Mouse (Mus musculus) kidney, embryonic 14.5 days (tissue): ENCODE results near the gene Galntl6. TPM values are rescaled to one million over a fixed set of nuclear protein-coding genes. Genes with fewer than 3 reads are reported as not detected.

Experiments used
- ATAC-seq: fragments of 200-750 bp; cut with Nextera tagmentation; 2 replicates; pipeline ENCODE4 v1.8.0; 2017; ENCODE audit warnings: moderate number of reproducible peaks, mild to moderate bottlenecking, moderate TSS enrichment, moderate library complexity; ENCODE audit not compliant: low FRiP score, low TSS enrichment
- H3K27ac ChIP-seq: fragments of 300-500 bp; sonication (generic); 2 replicates; pipeline ENCODE4 v1.5.1; 2014; ENCODE audit warnings: low read depth, mild to moderate bottlenecking, low read length, moderate library complexity, mixed read lengths
- H3K27me3 ChIP-seq: fragments of 300-500 bp; sonication (generic); 2 replicates; pipeline ENCODE4 v1.6.1; 2014; ENCODE audit warnings: mild to moderate bottlenecking, low read length; ENCODE audit not compliant: control insufficient read depth, insufficient read depth
- H3K36me3 ChIP-seq: fragments of 300-500 bp; sonication (generic); 2 replicates; pipeline ENCODE4 v1.6.1; 2014; ENCODE audit warnings: low read length, mixed read lengths; ENCODE audit not compliant: control insufficient read depth, insufficient read depth
- H3K4me1 ChIP-seq: fragments of 300-500 bp; sonication (generic); 2 replicates; pipeline ENCODE4 v1.6.1; 2014; ENCODE audit warnings: low read length, mixed read lengths; ENCODE audit not compliant: control insufficient read depth, insufficient read depth
- H3K4me2 ChIP-seq: fragments of 300-500 bp; sonication (generic); replicated peaks from 2 replicates; pipeline ENCODE4 v1.6.1; 2014; ENCODE audit warnings: low read depth, mild to moderate bottlenecking, low read length
- H3K4me3 ChIP-seq: fragments of 300-500 bp; sonication (generic); 2 replicates; pipeline ENCODE4 v1.5.1; 2014; ENCODE audit warnings: mild to moderate bottlenecking, low read length
- H3K9ac ChIP-seq: fragments of 300-500 bp; sonication (generic); 2 replicates; pipeline ENCODE4 v1.6.1; 2014; ENCODE audit warnings: low read depth, mild to moderate bottlenecking, low read length, moderate library complexity
- H3K9me3 ChIP-seq: fragments of 300-500 bp; sonication (generic); 2 replicates; pipeline ENCODE4 v1.6.1; 2016; ENCODE audit warnings: low read length; ENCODE audit not compliant: control insufficient read depth
- WGBS: fragments of 180-500 bp; shearing (Covaris S2); extraction: QIAGEN DNeasy Blood & Tissue Kit; methylation state at CpG from one replicate; pipeline ENCODE4 v1.1.7; 2014; 5-methylcytosine and 5-hydroxymethylcytosine counted together
- polyA plus RNA-seq: library from polyadenylated mRNA; unstranded; fragments of >200 nt; fragmentation: Nextera tagmentation; extraction: Ambion mirVana; gene quantifications from 2 replicates; pipeline ENCODE4 v1.2.1, GENCODE M21; 2014

Galntl6 gene
- polyA plus RNA-seq, 1 experiment from 2014 or later: 2.1 TPM

DNA sequence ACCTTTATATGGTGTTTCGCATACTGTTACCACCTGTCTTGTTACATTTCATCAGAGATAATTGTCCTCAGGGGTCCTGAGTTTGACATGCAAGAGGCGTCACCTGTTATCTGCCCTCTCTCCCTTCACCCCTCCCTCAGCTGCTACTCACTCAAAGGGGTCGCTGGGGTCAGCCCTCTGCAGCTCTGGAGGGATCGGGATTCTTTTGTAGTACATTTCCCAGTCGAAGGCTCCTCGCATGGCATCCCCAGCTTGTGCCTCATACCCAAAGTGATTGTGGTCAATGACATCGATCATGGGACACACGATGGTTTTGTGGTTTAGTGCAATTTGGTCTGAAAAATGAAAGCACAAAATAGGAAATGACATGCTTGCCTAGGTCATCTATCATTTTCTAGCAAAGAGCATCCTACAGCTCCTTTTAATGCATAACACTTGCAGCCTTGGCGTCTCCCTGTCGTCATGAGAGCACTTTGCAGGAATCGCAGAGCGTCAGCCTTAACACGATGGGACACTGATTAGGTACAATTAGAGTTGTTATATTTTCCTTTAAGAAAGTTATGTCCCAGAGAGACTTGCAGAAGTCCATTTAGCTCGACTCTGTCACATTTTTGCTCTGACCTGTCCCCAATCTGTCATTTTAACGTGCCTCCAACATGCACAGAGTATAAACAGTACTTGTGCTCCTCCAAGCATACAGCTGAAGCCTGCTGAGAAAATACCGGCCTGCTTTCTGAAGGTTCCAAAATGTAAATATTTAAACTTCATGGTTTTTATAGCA is 954.1 kb downstream of the Galntl6 start:
- H3K27me3 ChIP-seq: no peaks in the 10 kb centered on the region
- no peak for ATAC-seq
- WGBS: 30% methylated on average over 16 of the region's 16 CpGs
- H3K36me3 ChIP-seq: no peaks in the 10 kb centered on the region
- 0 out of 2 replicates have a peak, but pooled peaks cover 4% of the 10 kb centered on the region for H3K4me1 ChIP-seq
- H3K27ac ChIP-seq: no peak overlapping the region
- H3K9ac ChIP-seq: no peak overlapping the region
- H3K4me2 ChIP-seq: no peak overlapping the region
- H3K4me3 ChIP-seq: no peak overlapping the region
- no peaks in the 10 kb centered on the region for H3K9me3 ChIP-seq

DNA sequence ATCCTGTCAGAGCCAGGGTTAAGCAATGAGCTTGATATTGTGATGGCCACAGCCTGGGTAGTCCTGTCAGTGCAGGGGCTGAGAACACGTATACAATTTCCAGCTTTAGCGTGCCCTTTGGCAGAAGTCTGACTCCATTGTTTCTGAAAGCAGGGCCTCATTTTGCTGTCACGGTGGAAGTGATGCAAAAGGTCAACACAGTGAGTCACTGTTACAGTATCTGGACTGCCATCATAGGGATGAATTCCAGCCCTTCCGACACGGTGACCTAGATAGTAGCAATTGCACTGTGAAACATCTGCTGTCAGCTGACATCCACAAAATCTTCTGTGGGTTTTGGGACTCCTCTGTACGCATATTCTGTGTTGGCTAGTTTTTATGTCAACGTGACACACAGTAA is 956.9 kb downstream of the Galntl6 start:
- 79% methylated on average over 7 of the region's 7 CpGs for WGBS
- H3K27me3 ChIP-seq: no peaks in the 10 kb centered on the region
- H3K4me2 ChIP-seq: no peak overlapping the region
- ATAC-seq: no peak
- no peaks in the 10 kb centered on the region for H3K4me1 ChIP-seq
- H3K9ac ChIP-seq: no peak overlapping the region
- H3K9me3 ChIP-seq: no peaks in the 10 kb centered on the region
- H3K36me3 ChIP-seq: no peaks in the 10 kb centered on the region
- H3K27ac ChIP-seq: no peak overlapping the region
- no peak overlapping the region for H3K4me3 ChIP-seq

DNA sequence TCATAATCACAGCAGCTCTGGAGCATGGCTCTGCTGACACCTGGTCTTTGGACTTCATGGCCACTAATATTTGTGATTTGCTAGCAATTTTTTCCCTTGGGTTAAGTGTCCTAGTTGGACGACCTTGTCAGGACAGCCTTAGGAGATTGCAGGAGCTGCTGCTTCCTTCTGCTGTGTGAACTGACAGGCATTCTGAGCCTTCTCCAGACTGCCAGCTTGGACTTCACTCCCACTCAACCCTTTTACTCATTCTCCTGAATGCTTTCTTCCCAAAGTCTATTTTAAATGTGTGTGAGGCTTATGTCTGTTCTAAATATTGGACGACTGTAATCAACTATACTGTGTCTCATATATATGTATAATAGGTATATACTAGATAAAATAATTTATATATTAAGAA is 971.3 kb downstream of the Galntl6 start:
- no peak overlapping the region for H3K4me2 ChIP-seq
- no peak overlapping the region for H3K27ac ChIP-seq
- WGBS: 74% methylated on average over 2 of the region's 2 CpGs
- H3K27me3 ChIP-seq: no peaks in the 10 kb centered on the region
- no peaks in the 10 kb centered on the region for H3K36me3 ChIP-seq
- no peaks in the 10 kb centered on the region for H3K4me1 ChIP-seq
- ATAC-seq: no peak
- H3K4me3 ChIP-seq: no peak overlapping the region
- H3K9ac ChIP-seq: no peak overlapping the region
- H3K9me3 ChIP-seq: no peaks in the 10 kb centered on the region

DNA sequence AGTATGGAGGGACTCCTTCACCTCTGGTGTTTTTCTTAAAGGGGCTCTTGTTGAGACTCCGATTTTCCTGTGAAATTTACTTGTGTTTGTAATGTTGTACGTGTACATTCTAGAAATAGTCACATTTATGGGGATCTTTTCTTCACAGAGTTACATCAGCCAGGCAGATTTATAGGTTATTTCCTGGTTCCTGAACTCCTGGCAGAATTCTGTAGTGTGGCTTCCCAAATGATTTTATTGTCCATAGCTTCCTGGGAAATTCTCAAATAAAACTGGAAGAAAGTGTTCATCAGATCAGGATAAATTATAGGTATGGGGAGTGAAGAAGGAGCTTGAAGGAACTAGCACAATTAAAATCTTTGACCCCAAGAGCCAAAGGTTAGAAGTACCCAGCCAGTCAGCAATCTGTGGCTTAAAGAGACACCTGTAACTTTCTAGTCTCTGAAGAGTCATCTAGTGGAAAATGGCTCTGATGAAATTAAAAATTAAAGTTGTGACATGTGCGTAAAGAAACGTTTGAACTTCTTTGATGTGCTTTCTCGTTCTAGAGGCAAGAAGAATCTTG is 972.5 kb downstream of the Galntl6 start:
- Histone ChIP-seq H3K9ac (no peak overlapping the region), H3K9me3 (no peaks in the 10 kb centered on the region), H3K27me3 (no peaks in the 10 kb centered on the region), H3K36me3 (no peaks in the 10 kb centered on the region), H3K4me1 (no peaks in the 10 kb centered on the region), H3K4me2 (peak overlapping the region; percentile 32), H3K4me3 (peak overlapping the region; percentile 14; the same call in 1 of the 2 replicates), H3K27ac (no peak overlapping the region)
- ATAC-seq: peak; percentile 40; the same call in 1 of the 2 replicates
- WGBS: 46% methylated on average over 5 of the region's 5 CpGs

DNA sequence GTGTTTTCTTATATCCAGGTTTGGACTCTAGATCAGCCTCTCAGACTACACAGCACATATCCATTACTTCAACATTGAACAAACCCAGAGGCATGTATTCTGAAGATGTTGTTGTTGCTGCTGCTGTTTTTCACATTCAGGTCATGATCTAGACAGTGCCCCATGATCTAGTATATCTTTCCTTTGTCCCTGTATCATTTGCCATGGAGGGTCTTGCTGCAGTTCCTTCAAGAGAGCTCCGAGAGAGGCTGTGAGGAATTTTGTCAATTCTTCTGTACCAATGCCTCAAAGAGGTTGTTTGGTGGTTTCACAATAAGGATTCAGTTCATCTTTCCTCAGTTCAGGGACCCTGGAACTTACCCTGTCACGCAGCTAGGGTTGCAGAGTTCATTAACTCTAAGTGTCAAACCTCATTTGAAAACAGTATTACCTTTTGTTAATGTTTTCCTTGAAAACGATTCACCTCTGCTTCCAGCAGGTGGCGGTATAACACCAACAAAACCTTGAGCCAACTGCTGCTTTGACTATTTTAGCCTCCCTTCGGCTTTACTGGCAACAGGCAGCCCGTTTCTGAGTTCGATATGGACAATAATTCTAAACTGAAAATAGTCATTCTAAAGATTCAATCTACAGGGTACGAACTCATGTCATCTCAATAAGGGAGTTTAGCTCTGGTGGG is 973.1 kb downstream of the Galntl6 start:
- ATAC-seq: peak; percentile 80; the same call in 1 of the 2 replicates
- Histone ChIP-seq H3K27me3 (no peaks in the 10 kb centered on the region), H3K9me3 (no peaks in the 10 kb centered on the region), H3K4me1 (no peaks in the 10 kb centered on the region), H3K4me2 (peak overlapping the region; percentile 32), H3K9ac (no peak overlapping the region), H3K4me3 (peak overlapping the region; percentile 14; the same call in 1 of the 2 replicates), H3K27ac (no peak overlapping the region), H3K36me3 (no peaks in the 10 kb centered on the region)
- WGBS: 15% methylated on average over 8 of the region's 8 CpGs

DNA sequence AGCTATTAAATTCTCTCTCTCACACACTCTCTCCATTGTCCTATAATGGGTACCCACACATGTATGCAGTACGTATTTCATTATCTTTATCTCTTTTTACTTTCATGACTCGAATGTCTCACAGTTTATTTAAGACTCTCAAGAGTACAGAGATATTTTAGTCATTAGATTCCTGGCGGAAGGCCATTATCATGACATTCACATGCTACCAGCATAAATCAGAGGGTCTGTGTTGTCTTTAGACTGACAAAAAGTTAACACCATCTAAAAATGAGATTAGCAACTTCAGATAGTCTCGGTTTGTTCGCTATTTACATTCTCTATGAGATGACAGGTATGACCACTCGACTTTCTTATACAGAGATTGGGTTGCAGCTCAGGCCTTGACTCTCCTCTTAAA is 985.4 kb downstream of the Galntl6 start:
- 41% methylated on average over 6 of the region's 6 CpGs for WGBS
- Histone ChIP-seq H3K9ac (no peak overlapping the region), H3K4me2 (no peak overlapping the region), H3K27ac (no peak overlapping the region), H3K27me3 (no peaks in the 10 kb centered on the region), H3K4me3 (no peak overlapping the region), H3K36me3 (no peaks in the 10 kb centered on the region), H3K4me1 (0 out of 2 replicates have a peak, but pooled peaks cover 3% of the 10 kb centered on the region), H3K9me3 (no peaks in the 10 kb centered on the region)
- ATAC-seq: no peak

DNA sequence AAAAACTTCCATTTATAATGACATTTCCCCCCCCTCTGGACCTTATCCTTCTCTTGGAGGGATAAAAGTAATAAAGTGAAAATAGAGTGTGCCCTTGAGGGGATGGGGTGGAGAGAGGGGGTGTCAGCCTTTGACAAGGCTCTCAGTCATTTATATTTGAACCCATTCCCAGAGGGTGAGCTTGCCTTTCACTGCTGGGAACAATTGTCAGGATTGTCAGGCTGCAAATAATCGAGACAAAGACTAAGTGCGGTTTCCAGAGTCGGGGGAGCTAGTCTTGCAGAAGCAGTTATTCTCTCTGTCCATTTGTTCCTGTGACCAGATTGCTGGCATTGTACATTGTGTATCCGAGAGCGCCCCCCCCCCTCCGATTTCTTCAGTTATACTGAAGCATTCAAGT is 988.9 kb downstream of the Galntl6 start:
- Histone ChIP-seq H3K9ac (no peak overlapping the region), H3K4me2 (no peak overlapping the region), H3K4me3 (no peak overlapping the region), H3K9me3 (no peaks in the 10 kb centered on the region), H3K27me3 (no peaks in the 10 kb centered on the region), H3K27ac (no peak overlapping the region), H3K4me1 (0 out of 2 replicates have a peak, but pooled peaks cover 3% of the 10 kb centered on the region), H3K36me3 (no peaks in the 10 kb centered on the region)
- 50% methylated on average over 6 of the region's 6 CpGs for WGBS
- no peak for ATAC-seq

DNA sequence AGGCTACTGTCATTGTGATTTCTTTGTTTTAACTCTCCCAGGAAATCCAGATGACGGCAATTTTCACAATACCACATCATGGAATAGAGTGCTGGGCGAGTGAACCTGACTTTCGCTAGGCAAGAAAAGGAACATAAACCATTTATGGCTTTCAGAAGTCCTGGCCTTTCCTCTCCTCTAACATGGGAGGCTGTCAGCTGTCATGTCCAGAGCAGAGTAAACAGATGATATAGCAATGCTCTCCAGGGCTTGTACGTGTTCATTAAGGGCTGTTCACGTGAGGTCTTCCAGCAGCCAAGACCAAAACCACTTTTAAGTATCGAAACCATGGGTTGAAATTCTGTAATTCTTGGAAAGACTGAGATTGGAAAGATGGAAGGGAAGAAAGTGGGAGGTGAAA is 989.3 kb downstream of the Galntl6 start:
- Histone ChIP-seq H3K9me3 (no peaks in the 10 kb centered on the region), H3K9ac (no peak overlapping the region), H3K27me3 (no peaks in the 10 kb centered on the region), H3K36me3 (no peaks in the 10 kb centered on the region), H3K4me3 (no peak overlapping the region), H3K4me2 (no peak overlapping the region), H3K27ac (no peak overlapping the region), H3K4me1 (0 out of 2 replicates have a peak, but pooled peaks cover 3% of the 10 kb centered on the region)
- ATAC-seq: no peak
- 54% methylated on average over 6 of the region's 6 CpGs for WGBS
